In genomic region chr13:30530761-30531160, GRCm38 (mm10) we compare ENCODE assay signal across 7 mouse cellular contexts. TPM values are rescaled to one million over a fixed set of nuclear protein-coding genes. Genes with fewer than 3 reads are reported as not detected.
DNase-seq lines count a peak whose midpoint lies in the region; ATAC-seq and TF ChIP-seq lines count a peak whose summit lies in the region.

No protein-coding gene starts in this region.

- no peak overlapping the region for H3K4me2 ChIP-seq in forebrain, postnatal 0 days (ENCODE audit: low read depth)
- no peak overlapping the region for H3K4me2 ChIP-seq in lung, embryonic 16.5 days (ENCODE audit: low read depth, low read length)

- H3K4me1 ChIP-seq in cerebellum, adult 2 months (ENCODE audit: control insufficient read depth, insufficient read depth, low read length), result no peaks in the 10 kb centered on the region
- H3K4me1 ChIP-seq in forebrain, postnatal 0 days (ENCODE audit: insufficient read depth), result no peaks in the 10 kb centered on the region
- H3K4me1 ChIP-seq in lung, embryonic 16.5 days (replicated peaks; ENCODE audit: control insufficient read depth, insufficient read depth, low read length), result no peaks in the 10 kb centered on the region

- H3K36me3 ChIP-seq in forebrain, postnatal 0 days (ENCODE audit: insufficient read depth), result no peaks in the 10 kb centered on the region
- H3K36me3 ChIP-seq in lung, embryonic 16.5 days (ENCODE audit: control insufficient read depth, insufficient read depth, low read length), result no peaks in the 10 kb centered on the region

- no peak overlapping the region for H3K9ac ChIP-seq in forebrain, postnatal 0 days
- no peak overlapping the region for H3K9ac ChIP-seq in lung, embryonic 16.5 days (ENCODE audit: low read length)

- H3K9me3 ChIP-seq in forebrain, postnatal 0 days (ENCODE audit: low read length), result no peaks in the 10 kb centered on the region
- H3K9me3 ChIP-seq in lung, embryonic 16.5 days (ENCODE audit: control insufficient read depth, low read length), result no peaks in the 10 kb centered on the region

- H3K4me3 ChIP-seq in cerebellum, adult 2 months (replicated peaks; ENCODE audit: insufficient read depth, low read depth, low read length), result no peak overlapping the region
- no peak overlapping the region for H3K4me3 ChIP-seq in forebrain, postnatal 0 days (ENCODE audit: low read depth, low read length)
- no peak overlapping the region for H3K4me3 ChIP-seq in lung, embryonic 16.5 days (ENCODE audit: low read length)

- ATAC-seq in forebrain, postnatal 0 days, result peak; percentile 92
- ATAC-seq in lung, embryonic 16.5 days (ENCODE audit: low read depth), result peak; percentile 41; the same call in 1 of the 2 replicates

- 6% methylated on average over 5 of the region's 5 CpGs for WGBS in cerebellum, adult 2 months
- 6% methylated on average over 5 of the region's 5 CpGs for WGBS in forebrain, postnatal 0 days
- 9% methylated on average over 5 of the region's 5 CpGs for WGBS in lung, embryonic 16.5 days

- no peaks in the 10 kb centered on the region for H3K27me3 ChIP-seq in cerebellum, adult 2 months (ENCODE audit: control insufficient read depth, insufficient read depth, low read length)
- no peaks in the 10 kb centered on the region for H3K27me3 ChIP-seq in forebrain, postnatal 0 days (ENCODE audit: insufficient read depth, low read length)
- no peaks in the 10 kb centered on the region for H3K27me3 ChIP-seq in lung, embryonic 16.5 days (ENCODE audit: control insufficient read depth, insufficient read depth, low read depth, low read length)

- DNase-seq in B cell, adult 2 months, result peak; percentile 50 to 52
- peak; percentile 63 for DNase-seq in ES-CJ7 (ENCODE audit: low read depth, low spot score)
- peak; percentile 42 to 44 for DNase-seq in cerebellum, adult 2 months
- DNase-seq in forebrain, postnatal 0 days, result peak; percentile 86
- peak; percentile 78 for DNase-seq in kidney, postnatal 10 days
- DNase-seq in retina, embryonic 14.5 days (ENCODE audit: low spot score), result peak; percentile 88

- TF ChIP-seq POLR2A in cerebellum, adult 2 months (IDR thresholded peaks at IDR 0.05; ENCODE audit: borderline replicate concordance, insufficient read depth, low read length), result no peak

- peak; percentile 69; the same call in 1 of the 2 replicates for TF ChIP-seq CTCF in cerebellum, adult 2 months (IDR thresholded peaks at IDR 0.05; ENCODE audit: borderline replicate concordance, insufficient read depth, low read depth, low read length)
- peak; percentile 97 for TF ChIP-seq CTCF in forebrain, postnatal 0 days (IDR thresholded peaks at IDR 0.05; ENCODE audit: low read depth)

- no peak overlapping the region for H3K27ac ChIP-seq in cerebellum, adult 2 months (ENCODE audit: insufficient read depth, low read length)
- H3K27ac ChIP-seq in forebrain, postnatal 0 days (ENCODE audit: low read depth, low read length), result no peak overlapping the region
- no peak overlapping the region for H3K27ac ChIP-seq in lung, embryonic 16.5 days (ENCODE audit: low read length)

RNA-seq across cellular contexts. Expression of gene Uqcrfs1, which starts 14.4 kb away (rescaled TPM):
- 229 and 242 TPM in 2 replicates for polyA plus RNA-seq in cerebellum, adult 2 months (2012; rRNA removed)
- 211 and 223 TPM in 2 replicates for total RNA-seq in forebrain, postnatal 0 days (2014; rRNA removed)
- 304 and 309 TPM in 2 replicates for polyA plus RNA-seq in forebrain, postnatal 0 days (2015; fragmentation: Nextera tagmentation; extraction: Ambion mirVana)
- 196 and 205 TPM in 2 replicates for polyA plus RNA-seq in lung, embryonic 16.5 days (2015; fragmentation: Nextera tagmentation; extraction: Ambion mirVana)
